Mouse (Mus musculus) G1E (cell line): Measurements from ENCODE around the gene Lrmda.

Experiments used
- CTCF ChIP-seq: IDR thresholded peaks from 2 replicates; pipeline ENCODE4 v1.5.1; 2012; ENCODE audit warnings: low read depth, low read length, inconsistent platforms, mixed read lengths
- GATA1 ChIP-seq: IDR thresholded peaks from 2 replicates; pipeline ENCODE4 v1.6.1; 2012; ENCODE audit warnings: borderline replicate concordance, low read length, inconsistent platforms, mixed read lengths
- GATA2 ChIP-seq: IDR thresholded peaks from 2 replicates; pipeline ENCODE4 v1.6.1; 2012; ENCODE audit warnings: low read depth, low read length, inconsistent platforms, borderline replicate concordance
- POLR2AphosphoS5 ChIP-seq: IDR thresholded peaks from 2 replicates; pipeline ENCODE4 v1.6.1; 2012; ENCODE audit warnings: low read depth, low read length, inconsistent platforms; ENCODE audit not compliant: insufficient replicate concordance
- TAL1 ChIP-seq: conservative IDR thresholded peaks from 2 replicates; pipeline ENCODE4 v1.6.1; 2012; ENCODE audit warnings: low read depth, low read length, inconsistent platforms, mixed read lengths

GRCm38 (mm10) chr14:23011989-23012388, 992.5 kb downstream of the Lrmda start:
- TF ChIP-seq CTCF = no peak
- no peak for TF ChIP-seq TAL1
- TF ChIP-seq GATA1 = no peak
- no peak for TF ChIP-seq POLR2AphosphoS5
- TF ChIP-seq GATA2 = no peak
